Mouse (Mus musculus): ENCODE measurements around the gene Gpr137.

DNA sequence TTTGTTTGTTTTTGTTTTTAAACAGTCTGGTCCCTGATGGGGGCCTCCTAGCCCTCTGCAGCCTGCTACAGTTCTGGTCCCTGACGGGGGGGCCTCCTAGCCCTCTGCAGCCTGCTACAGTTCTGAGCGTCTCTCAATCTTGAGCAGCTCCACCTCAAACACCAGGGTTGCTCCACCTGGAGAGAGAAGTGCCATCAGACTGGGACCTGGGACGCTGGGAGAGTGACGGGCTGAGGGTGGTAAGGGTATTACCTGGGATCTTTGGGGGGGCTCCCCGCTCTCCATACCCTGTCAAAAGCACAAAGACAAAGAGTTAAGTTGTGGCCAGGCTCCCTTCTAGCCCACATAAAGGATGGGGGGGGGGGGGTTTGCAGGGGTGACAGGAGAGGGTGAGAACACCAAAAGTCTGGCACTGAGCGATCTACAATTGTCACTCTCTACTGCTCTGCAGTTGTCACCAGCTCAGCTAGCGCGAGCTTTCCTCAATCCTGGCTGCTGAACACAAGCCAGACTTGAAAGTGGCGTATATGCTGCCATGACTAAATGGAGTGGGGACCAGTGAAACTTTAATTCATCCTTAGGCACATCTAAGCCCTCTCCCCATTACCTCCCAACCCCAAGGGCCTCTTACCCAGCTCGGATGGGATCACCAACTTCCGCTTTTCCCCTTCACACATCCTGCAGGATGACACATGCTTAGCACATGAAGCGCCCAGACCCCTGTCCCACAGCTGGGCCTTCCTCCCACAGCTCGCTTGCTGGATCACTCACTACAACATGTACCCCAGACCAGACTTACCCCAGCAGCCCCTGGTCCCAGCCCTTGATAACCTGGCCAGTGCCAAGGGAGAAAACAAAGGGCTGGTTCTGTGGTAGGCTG, 35.7 kb upstream of the Gpr137 start:
- TF ChIP-seq CTCF (IDR thresholded peaks at IDR 0.05; ENCODE audit: low read depth) (no peak), EP300 (IDR thresholded peaks at IDR 0.05; ENCODE audit: low read depth) (no peak)
